ENCODE assay signal across 8 mouse cellular contexts in genomic region chr12:91326104-91326503, GRCm38 (mm10). TPM values are rescaled to one million over a fixed set of nuclear protein-coding genes. Genes with fewer than 3 reads are reported as not detected.
DNase-seq lines count a peak whose midpoint lies in the region; ATAC-seq and TF ChIP-seq lines count a peak whose summit lies in the region.

No protein-coding gene starts in this region.

- no peak for TF ChIP-seq POLR2A in heart, adult 2 months (IDR thresholded peaks at IDR 0.05; ENCODE audit: insufficient read depth, low read depth, low read length)
- no peak for TF ChIP-seq POLR2A in brain, embryonic 14.5 days (IDR thresholded peaks at IDR 0.05; ENCODE audit: borderline replicate concordance, extremely low read depth, insufficient read depth, insufficient read length, poor library complexity, severe bottlenecking)

- H3K36me3 ChIP-seq in heart, adult 2 months (ENCODE audit: control insufficient read depth, insufficient read depth, low read length) = no peaks in the 10 kb centered on the region
- H3K36me3 ChIP-seq in forebrain, embryonic 16.5 days (ENCODE audit: control insufficient read depth, insufficient read depth) = no peaks in the 10 kb centered on the region
- no peaks in the 10 kb centered on the region for H3K36me3 ChIP-seq in midbrain, embryonic 14.5 days (ENCODE audit: control insufficient read depth, insufficient read depth, low read length)

- H3K4me2 ChIP-seq in forebrain, embryonic 16.5 days (ENCODE audit: low read length) = no peak overlapping the region
- H3K4me2 ChIP-seq in midbrain, embryonic 14.5 days (ENCODE audit: low read length) = no peak overlapping the region

- WGBS in heart, adult 2 months = 56% methylated on average over 6 of the region's 6 CpGs
- 30% methylated on average over 6 of the region's 6 CpGs for WGBS in forebrain, embryonic 16.5 days
- 34% methylated on average over 6 of the region's 6 CpGs for WGBS in midbrain, embryonic 14.5 days

- ATAC-seq in forebrain, embryonic 16.5 days = peak; percentile 88
- ATAC-seq in midbrain, embryonic 14.5 days (ENCODE audit: low FRiP score, low TSS enrichment) = peak; percentile 67; the same call in 1 of the 2 replicates

- peak; percentile 78 for TF ChIP-seq CTCF in heart, adult 2 months (IDR thresholded peaks at IDR 0.05)
- TF ChIP-seq CTCF in brain, embryonic 14.5 days (IDR thresholded peaks at IDR 0.05; ENCODE audit: borderline replicate concordance, extremely low read depth, insufficient read depth, insufficient read length) = peak; percentile 34; the same call in 1 of the 2 replicates

- DNase-seq in heart, adult 2 months = no peak
- no peak for DNase-seq in heart, postnatal 36 days
- peak; percentile 34 to 42 for DNase-seq in B cell, adult 2 months
- peak; percentile 82 for DNase-seq in brain, embryonic 14.5 days (ENCODE audit: low read depth)
- peak; percentile 37 to 68 for DNase-seq in left cerebral cortex, postnatal 14 days (ENCODE audit: low spot score in 2 of 2)
- peak; percentile 88 for DNase-seq in midbrain, embryonic 14.5 days
- DNase-seq in gastrocnemius, postnatal 25 days = no peak

- H3K4me3 ChIP-seq in heart, adult 2 months = no peak overlapping the region
- H3K4me3 ChIP-seq in forebrain, embryonic 16.5 days (replicated peaks; ENCODE audit: low read length) = no peak overlapping the region
- no peak overlapping the region for H3K4me3 ChIP-seq in midbrain, embryonic 14.5 days (replicated peaks; ENCODE audit: low read depth, low read length)

- no peak for TF ChIP-seq EP300 in heart, adult 2 months (IDR thresholded peaks at IDR 0.05; ENCODE audit: insufficient read depth, low read depth, low read length)

- H3K27me3 ChIP-seq in heart, adult 2 months (ENCODE audit: control insufficient read depth, insufficient read depth, low read length) = no peaks in the 10 kb centered on the region
- no peaks in the 10 kb centered on the region for H3K27me3 ChIP-seq in forebrain, embryonic 16.5 days (replicated peaks; ENCODE audit: control insufficient read depth, insufficient read depth, low read length)
- no peaks in the 10 kb centered on the region for H3K27me3 ChIP-seq in midbrain, embryonic 14.5 days (ENCODE audit: control insufficient read depth, insufficient read depth, low read length)

- H3K9me3 ChIP-seq in forebrain, embryonic 16.5 days (ENCODE audit: control insufficient read depth, low read length) = no peaks in the 10 kb centered on the region
- no peaks in the 10 kb centered on the region for H3K9me3 ChIP-seq in midbrain, embryonic 14.5 days (ENCODE audit: control insufficient read depth, low read length)

- H3K27ac ChIP-seq in heart, adult 2 months = no peak overlapping the region
- H3K27ac ChIP-seq in forebrain, embryonic 16.5 days (ENCODE audit: low read length) = no peak overlapping the region
- H3K27ac ChIP-seq in midbrain, embryonic 14.5 days (replicated peaks; ENCODE audit: low read depth, low read length) = no peak overlapping the region

- H3K79me2 ChIP-seq in heart, adult 2 months (replicated peaks; ENCODE audit: control insufficient read depth, insufficient read depth, low read length) = no peaks in the 10 kb centered on the region

- no peak overlapping the region for H3K9ac ChIP-seq in heart, adult 2 months (ENCODE audit: low read depth, low read length)
- H3K9ac ChIP-seq in forebrain, embryonic 16.5 days (replicated peaks; ENCODE audit: low read depth, low read length) = no peak overlapping the region
- H3K9ac ChIP-seq in midbrain, embryonic 14.5 days (replicated peaks; ENCODE audit: low read length) = no peak overlapping the region

- intact Hi-C loops in heart, adult 2 months (cut with DNase I) = loop anchor here (10.0 kb wide), 1 partner anchor 1851 kb away; no protein-coding TSS in a partner anchor
- intact Hi-C loops in heart, postnatal 36 days (cut with DNase I) = loop anchor here (5.0 to 10.0 kb wide), 2 partner anchors 759 to 1841 kb away; no protein-coding TSS in a partner anchor
- intact Hi-C loops in left cerebral cortex, postnatal 14 days (cut with DNase I) = loop anchor here (5.0 kb wide), 1 partner anchor 759 kb away; no protein-coding TSS in a partner anchor

- H3K4me1 ChIP-seq in heart, adult 2 months (ENCODE audit: control insufficient read depth, insufficient read depth, low read length) = no peaks in the 10 kb centered on the region
- H3K4me1 ChIP-seq in forebrain, embryonic 16.5 days (replicated peaks; ENCODE audit: control insufficient read depth, insufficient read depth, low read length) = no peaks in the 10 kb centered on the region
- H3K4me1 ChIP-seq in midbrain, embryonic 14.5 days (ENCODE audit: control insufficient read depth, insufficient read depth, low read length) = no peaks in the 10 kb centered on the region

RNA-seq across cellular contexts. Expression of gene Cep128, which starts 58.1 kb away (rescaled TPM):
- total RNA-seq in heart, adult 2 months (2021) = 10 to 100 TPM; 10.0 to 11.0 TPM
- 8.7 and 17.2 TPM in 2 replicates for polyA plus RNA-seq in heart, adult 2 months (2012; rRNA removed)
- 10 to 100 TPM; 10.3 to 10.9 TPM for total RNA-seq in heart, postnatal 36 days (2021)
- 4.7 and 5.3 TPM in 2 replicates for polyA plus RNA-seq in brain, embryonic 14.5 days (2012; rRNA removed)
- polyA plus RNA-seq in forebrain, embryonic 16.5 days (2015; fragmentation: Nextera tagmentation; extraction: Ambion mirVana) = 6.4 and 6.8 TPM in 2 replicates
- total RNA-seq in left cerebral cortex, postnatal 14 days (2021) = 10 to 100 TPM in 1 of 2 experiments, 1 to 10 TPM in 1; 6.9 to 14.4 TPM
- 2.5 and 5.2 TPM in 2 replicates for polyA plus RNA-seq in midbrain, embryonic 14.5 days (2014; fragmentation: Nextera tagmentation; extraction: Ambion mirVana)
- total RNA-seq in gastrocnemius, postnatal 25 days (2021) = under 1 TPM; 0.69 to 0.80 TPM

RNA-seq across cellular contexts. Expression of gene Tshr, which starts 58.3 kb away (rescaled TPM):
- under 1 TPM; 0.16 to 0.41 TPM for total RNA-seq in heart, adult 2 months (2021)
- 0.45 and 0.56 TPM in 2 replicates for polyA plus RNA-seq in heart, adult 2 months (2012; rRNA removed)
- under 1 TPM in 1 of 2 experiments, not detected in 1; 0.33 TPM for total RNA-seq in heart, postnatal 36 days (2021)
- 0.35 and 0.41 TPM in 2 replicates for polyA plus RNA-seq in brain, embryonic 14.5 days (2012; rRNA removed)
- 0.95 and 1.7 TPM in 2 replicates for polyA plus RNA-seq in forebrain, embryonic 16.5 days (2015; fragmentation: Nextera tagmentation; extraction: Ambion mirVana)
- 1 to 10 TPM in 1 of 2 experiments, under 1 TPM in 1; 0.48 to 1.3 TPM for total RNA-seq in left cerebral cortex, postnatal 14 days (2021)
- polyA plus RNA-seq in midbrain, embryonic 14.5 days (2014; fragmentation: Nextera tagmentation; extraction: Ambion mirVana) = 0.16 and 0.24 TPM in 2 replicates
- total RNA-seq in gastrocnemius, postnatal 25 days (2021) = 1 to 10 TPM in 1 of 2 experiments, under 1 TPM in 1; 0.36 to 2.1 TPM

Comparison
In these comparisons a context has a peak if more than half of its experiments do, and no peak if none do; other contexts are left out.
1. DNase-seq: peak in B cell, adult 2 months (2 of 2), brain, embryonic 14.5 days (single experiment), left cerebral cortex, postnatal 14 days (2 of 2) and midbrain, embryonic 14.5 days (single experiment); none in heart, adult 2 months (0 of 2), heart, postnatal 36 days (0 of 2) and gastrocnemius, postnatal 25 days (single experiment).
2. RNA of gene Cep128, which starts 58.1 kb away (total RNA-seq): 6.9 to 14.4 TPM in left cerebral cortex, postnatal 14 days, 10.0 to 11.0 TPM in heart, adult 2 months and 10.3 to 10.9 TPM in heart, postnatal 36 days; 0.69 to 0.80 TPM in gastrocnemius, postnatal 25 days; every median in the first group is over 4 times any median in the second.